Comparison of ENCODE assay signal across 23 mouse cellular contexts in genomic region chr16:85566474-85566873, GRCm38 (mm10). TPM values are rescaled to one million over a fixed set of nuclear protein-coding genes. Genes with fewer than 3 reads are reported as not detected.
"Had no signal": no experiment of that assay in that cellular context is flagged by ENCODE, and none has a peak within 500 bp of the region (broad histone marks: within the 10 kb centered on the region; RNA-seq: fewer than 3 reads in every experiment).

No protein-coding gene starts in this region.

- H3K4me3 ChIP-seq: kidney, embryonic 15.5 days; layer of hippocampus, adult 2 months; left cerebral cortex, adult 2 months; liver, embryonic 15.5 days; lung, embryonic 15.5 days; midbrain, embryonic 12.5 days; stomach, embryonic 15.5 days had no signal

- H3K4me1 ChIP-seq: kidney, embryonic 15.5 days; liver, embryonic 15.5 days; lung, embryonic 15.5 days; midbrain, embryonic 12.5 days; stomach, embryonic 15.5 days had no signal

- H3K9me3 ChIP-seq: kidney, embryonic 15.5 days; liver, embryonic 15.5 days; lung, embryonic 15.5 days; midbrain, embryonic 12.5 days; stomach, embryonic 15.5 days had no signal

- H3K36me3 ChIP-seq: kidney, embryonic 15.5 days; liver, embryonic 15.5 days; lung, embryonic 15.5 days; midbrain, embryonic 12.5 days; stomach, embryonic 15.5 days had no signal

- DNase-seq: kidney, adult 11 months; kidney, adult 8-10 months; kidney, postnatal 10 days; layer of hippocampus, adult 9-11 months; layer of hippocampus, postnatal 36 days; lung, adult 18-20 months; lung, postnatal 10 days; lung, postnatal 36 days; right cerebral cortex, adult 18-20 months; right cerebral cortex, postnatal 14 days; right cerebral cortex, postnatal 4 days; thymus, adult 18-20 months; thymus, postnatal 36 days had no signal

- H3K27ac ChIP-seq: kidney, embryonic 15.5 days; layer of hippocampus, adult 2 months; left cerebral cortex, adult 2 months; liver, embryonic 15.5 days; lung, embryonic 15.5 days; midbrain, embryonic 12.5 days; stomach, embryonic 15.5 days had no signal

- ATAC-seq: midbrain, embryonic 16.5 days had no signal

- H3K4me2 ChIP-seq: kidney, embryonic 15.5 days; liver, embryonic 11.5 days; liver, embryonic 15.5 days; lung, embryonic 15.5 days; midbrain, embryonic 12.5 days; stomach, embryonic 15.5 days had no signal

- H3K27me3 ChIP-seq: kidney, embryonic 15.5 days; liver, embryonic 15.5 days; lung, embryonic 15.5 days; midbrain, embryonic 12.5 days; stomach, embryonic 15.5 days had no signal

- H3K9ac ChIP-seq: kidney, embryonic 15.5 days; liver, embryonic 15.5 days; lung, embryonic 15.5 days; midbrain, embryonic 12.5 days; stomach, embryonic 15.5 days had no signal

RNA-seq across cellular contexts. Expression of gene Cyyr1, which starts 13.3 kb away (rescaled TPM):
- total RNA-seq: monocyte, adult 5-6 weeks had no signal
